Mouse (Mus musculus) heart, postnatal 0 days (tissue): ENCODE results near the gene Acod1.
A peak's percentile ranks its signal among the peaks of the same experiment; 100 is the strongest.

Source experiments
- CTCF ChIP-seq: IDR thresholded peaks from 2 replicates; pipeline ENCODE4 v1.5.1; 2016; ENCODE audit warnings: antibody characterized with exemption, control low read depth, low read depth
- EP300 ChIP-seq: IDR thresholded peaks from 2 replicates; pipeline ENCODE4 v1.6.1; 2016; ENCODE audit warnings: antibody characterized with exemption, low read depth

GRCm38 (mm10) chr14:103069864-103070611 lies 23.3 kb downstream of the Acod1 start, which contains the start of gene Cln5:
- TF ChIP-seq EP300 = peak; percentile 50; the same call in 1 of the 2 replicates
- TF ChIP-seq CTCF = peak; percentile 44
